Mouse (Mus musculus) liver, embryonic 14.5 days (tissue): ENCODE data around the gene Rnf5. TPM values are rescaled to one million over a fixed set of nuclear protein-coding genes. Genes with fewer than 3 reads are reported as not detected.

ENCODE experiments used
- ATAC-seq: fragments of 200-750 bp; cut with Nextera tagmentation; 2 replicates; pipeline ENCODE4 v1.8.0; 2017; ENCODE audit warnings: moderate number of reproducible peaks, mild to moderate bottlenecking, moderate library complexity; ENCODE audit not compliant: insufficient read depth
- DNase-seq, 3 experiments: peaks; one replicate each; pipeline ENCODE4 v3.0.0-alpha.2; 2012 to 2013; ENCODE audit warnings: low read depth in 3 of 3, low spot score in 3 of 3
- H3K27ac ChIP-seq: fragments of 300-500 bp; sonication (generic); 2 replicates; pipeline ENCODE4 v1.5.1; 2014; ENCODE audit warnings: moderate library complexity, mild to moderate bottlenecking, control low read depth, inconsistent platforms
- H3K27me3 ChIP-seq: fragments of 300-500 bp; sonication (generic); 2 replicates; pipeline ENCODE4 v1.6.1; 2014; ENCODE audit warnings: mild to moderate bottlenecking, low read length, moderate library complexity; ENCODE audit not compliant: control insufficient read depth, insufficient read depth
- H3K36me3 ChIP-seq: fragments of 300-500 bp; sonication (generic); replicated peaks from 2 replicates; pipeline ENCODE4 v1.6.1; 2014; ENCODE audit warnings: low read depth; ENCODE audit not compliant: control insufficient read depth, insufficient read depth
- H3K4me1 ChIP-seq, 2 experiments: fragments of 200-500 bp in 1 of 2; fragments of 300-500 bp in 1 of 2; sonication (generic) in 1 of 2; replicated peaks; 2 replicates each; pipeline ENCODE4 v1.6.1; 2012 to 2014; ENCODE audit warnings: antibody characterized with exemption in 1 of 2, inconsistent platforms in 1 of 2, low read length in 1 of 2; ENCODE audit not compliant: control insufficient read depth in 2 of 2, insufficient read depth in 2 of 2
- H3K4me2 ChIP-seq: fragments of 300-500 bp; sonication (generic); 2 replicates; pipeline ENCODE4 v1.6.1; 2014; ENCODE audit warnings: low read depth, mild to moderate bottlenecking, control low read depth, moderate library complexity
- H3K4me3 ChIP-seq, 2 experiments: fragments of 200-500 bp in 1 of 2; fragments of 300-500 bp in 1 of 2; sonication (generic) in 1 of 2; 2 replicates each; pipeline ENCODE4 v1.5.1; 2012 to 2014; ENCODE audit warnings: low read depth in 2 of 2, low read length in 2 of 2, mild to moderate bottlenecking in 2 of 2, control low read depth in 1 of 2, inconsistent platforms in 1 of 2, moderate library complexity in 1 of 2; ENCODE audit not compliant: insufficient read depth in 1 of 2
- H3K9ac ChIP-seq: fragments of 300-500 bp; sonication (generic); replicated peaks from 2 replicates; pipeline ENCODE4 v1.6.1; 2014; ENCODE audit warnings: mild to moderate bottlenecking, control low read depth, moderate library complexity
- H3K9me3 ChIP-seq: fragments of 300-500 bp; sonication (generic); 2 replicates; pipeline ENCODE4 v1.6.1; 2016; ENCODE audit warnings: low read length, mixed read lengths; ENCODE audit not compliant: control insufficient read depth
- CTCF ChIP-seq: IDR thresholded peaks from 2 replicates; pipeline ENCODE4 v1.5.1; 2016; ENCODE audit warnings: antibody characterized with exemption, low read depth, control low read depth
- EP300 ChIP-seq: IDR thresholded peaks from 2 replicates; pipeline ENCODE4 v1.6.1; 2016; ENCODE audit warnings: antibody characterized with exemption, low read depth
- WGBS: fragments of 180-500 bp; shearing (Covaris S2); extraction: QIAGEN DNeasy Blood & Tissue Kit; methylation state at CpG from one replicate; pipeline ENCODE4 v1.1.7; 2014; ENCODE audit not compliant: insufficient replicate concordance; 5-methylcytosine and 5-hydroxymethylcytosine counted together
- polyA plus RNA-seq, 2 experiments: library from polyadenylated mRNA; depleted of rRNA in 1 of 2; stranded (reverse) in 1 of 2; unstranded in 1 of 2; fragments of >200 nt; fragmentation: Nextera tagmentation in 1 of 2; extraction: Ambion mirVana in 1 of 2; gene quantifications; 2 replicates each; pipeline versions ENCODE4 v1.2.1 to v1.2.3; 2012 to 2014

Gene Rnf5
- polyA plus RNA-seq, 2 experiments = 51.5 to 59.6 TPM

- Histone ChIP-seq H3K4me1 (peaks cover 3 to 4% of the 10 kb centered on the region in 2 experiments; a peak in 3 of 4 replicates), H3K36me3 (no peaks in the 10 kb centered on the region), H3K4me3 (no peak overlapping the region), H3K27me3 (no peaks in the 10 kb centered on the region), H3K27ac (no peak overlapping the region), H3K4me2 (peak overlapping the region; percentile 33; the same call in 1 of the 2 replicates), H3K9ac (no peak overlapping the region), H3K9me3 (no peaks in the 10 kb centered on the region)
- ATAC-seq = no peak
- peak in 1 of 3 experiments; percentile 7 for DNase-seq
- TF ChIP-seq CTCF (no peak), EP300 (no peak)
- 18% methylated on average over 8 of the region's 8 CpGs for WGBS
Measured at GRCm38 (mm10) chr17:34561200-34561599, 42.3 kb downstream of the Rnf5 start.

DNA sequence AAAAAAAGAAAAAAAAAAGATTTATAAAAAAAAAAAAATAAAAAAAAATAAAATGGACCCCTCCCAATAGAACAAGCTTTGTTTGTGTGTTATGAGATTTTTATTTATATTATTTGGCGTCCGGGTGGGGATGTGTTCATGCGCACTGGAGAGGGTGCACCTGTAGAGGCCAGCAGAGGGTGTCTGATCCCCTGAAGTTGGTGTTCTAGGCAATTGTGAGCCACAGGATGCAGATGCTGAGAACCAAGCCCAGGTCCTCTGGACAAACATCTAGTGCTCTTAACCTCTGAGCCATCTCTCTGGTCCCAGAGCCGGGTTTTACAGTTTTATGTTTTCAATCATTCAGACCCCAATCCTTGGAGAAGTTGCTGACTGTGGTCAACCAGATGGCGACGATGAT lies 43.1 kb downstream of the Rnf5 start:
- no peak overlapping the region for H3K9ac ChIP-seq
- H3K36me3 ChIP-seq = no peaks in the 10 kb centered on the region
- no peaks in the 10 kb centered on the region for H3K9me3 ChIP-seq
- ATAC-seq (no peak), DNase-seq (no peak)
- no peak overlapping the region for H3K4me2 ChIP-seq
- H3K27me3 ChIP-seq = no peaks in the 10 kb centered on the region
- no peak overlapping the region for H3K27ac ChIP-seq
- 79% methylated on average over 6 of the region's 6 CpGs for WGBS
- TF ChIP-seq EP300 (no peak), CTCF (no peak)
- no peak overlapping the region for H3K4me3 ChIP-seq
- H3K4me1 ChIP-seq = peaks cover 3 to 4% of the 10 kb centered on the region in 2 experiments; a peak in 3 of 4 replicates

DNA sequence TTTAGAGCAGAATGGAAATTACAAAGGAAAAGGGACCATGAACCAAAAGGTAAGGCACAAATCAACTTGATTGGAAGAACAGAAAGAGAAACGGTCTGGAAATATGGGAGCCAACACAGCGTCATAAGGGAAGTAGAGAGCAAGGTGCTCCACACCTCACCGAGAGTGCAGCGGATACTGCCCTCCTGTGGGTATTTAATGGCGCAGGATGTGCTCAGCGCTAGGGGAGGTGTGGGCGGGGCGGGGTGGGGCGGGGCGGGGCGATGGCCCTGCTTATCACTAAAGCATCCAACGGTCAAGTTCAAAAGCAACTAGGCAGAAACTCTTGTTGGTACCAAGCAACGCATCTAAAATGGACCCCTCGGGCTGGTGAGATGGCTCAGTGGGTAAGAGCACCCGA lies 43.6 kb downstream of the Rnf5 start:
- H3K9me3 ChIP-seq = no peaks in the 10 kb centered on the region
- no peaks in the 10 kb centered on the region for H3K36me3 ChIP-seq
- H3K27ac ChIP-seq = no peak overlapping the region
- H3K9ac ChIP-seq = no peak overlapping the region
- peaks cover 3 to 4% of the 10 kb centered on the region in 2 experiments; a peak in 3 of 4 replicates for H3K4me1 ChIP-seq
- H3K4me3 ChIP-seq = no peak overlapping the region
- peak; percentile 46 for TF ChIP-seq CTCF
- no peak for TF ChIP-seq EP300
- DNase-seq (peak in 1 of 3 experiments; percentile 20), ATAC-seq (peak; percentile 55; the same call in 1 of the 2 replicates)
- WGBS = 15% methylated on average over 15 of the region's 15 CpGs
- no peaks in the 10 kb centered on the region for H3K27me3 ChIP-seq
- no peak overlapping the region for H3K4me2 ChIP-seq

DNA sequence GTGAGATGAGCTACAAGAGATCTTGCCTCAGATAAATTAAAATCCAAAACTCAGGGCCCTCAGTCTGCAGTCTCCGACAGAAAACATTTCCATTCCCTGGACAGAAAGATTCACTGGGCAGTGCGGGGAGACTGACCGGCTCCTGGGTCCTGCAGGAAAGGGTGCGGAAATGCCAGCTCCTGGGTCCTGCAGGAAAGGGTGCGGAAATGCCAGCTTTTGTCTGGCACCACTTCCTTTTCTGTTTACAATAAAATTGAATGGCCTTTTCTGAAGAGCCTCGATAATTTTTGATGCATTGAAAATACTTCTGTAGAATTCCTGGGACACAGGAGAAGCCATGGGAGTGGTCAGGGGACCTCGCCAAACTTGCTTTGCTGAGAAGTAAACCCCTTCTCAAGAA lies 44.4 kb downstream of the Rnf5 start:
- Histone ChIP-seq H3K4me3 (no peak overlapping the region), H3K27me3 (no peaks in the 10 kb centered on the region), H3K9ac (no peak overlapping the region), H3K36me3 (no peaks in the 10 kb centered on the region), H3K4me1 (peaks cover 3 to 4% of the 10 kb centered on the region in 2 experiments; a peak in 3 of 4 replicates), H3K4me2 (no peak overlapping the region), H3K27ac (no peak overlapping the region), H3K9me3 (no peaks in the 10 kb centered on the region)
- TF ChIP-seq EP300 = no peak
- no peak for TF ChIP-seq CTCF
- 71% methylated on average over 7 of the region's 7 CpGs for WGBS
- ATAC-seq (no peak), DNase-seq (no peak)

DNA sequence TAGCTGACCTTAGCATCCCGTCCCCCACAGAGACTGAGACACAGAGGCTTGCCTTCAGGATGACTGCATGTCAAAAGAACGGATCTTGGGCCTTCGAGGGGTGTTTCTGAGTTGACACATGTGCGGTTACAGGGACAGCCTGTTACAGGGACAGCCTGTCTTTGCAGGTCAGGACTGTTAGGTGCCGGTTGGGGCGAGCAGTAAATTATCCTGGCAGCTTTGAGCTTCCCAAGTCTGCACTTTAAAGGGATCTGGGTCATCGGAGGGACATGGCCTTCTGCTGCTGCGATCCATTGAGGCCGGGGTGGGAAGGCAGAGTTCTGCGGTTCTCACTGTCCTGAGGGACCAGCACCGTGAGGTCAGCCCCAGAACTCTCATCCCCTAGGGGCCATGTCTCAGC lies 46.1 kb downstream of the Rnf5 start:
- no peaks in the 10 kb centered on the region for H3K9me3 ChIP-seq
- no peak for TF ChIP-seq CTCF
- no peak for TF ChIP-seq EP300
- H3K4me2 ChIP-seq = no peak overlapping the region
- WGBS = 54% methylated on average over 11 of the region's 11 CpGs
- H3K4me3 ChIP-seq = no peak overlapping the region
- no peaks in the 10 kb centered on the region for H3K36me3 ChIP-seq
- no peaks in the 10 kb centered on the region for H3K27me3 ChIP-seq
- no peak overlapping the region for H3K27ac ChIP-seq
- no peak overlapping the region for H3K9ac ChIP-seq
- DNase-seq (no peak), ATAC-seq (no peak)
- peaks cover 3 to 4% of the 10 kb centered on the region in 2 experiments; a peak in 3 of 4 replicates for H3K4me1 ChIP-seq
